Mouse (Mus musculus) bone marrow, adult 2 months (tissue): ENCODE measurements around the gene Pigr.

ENCODE experiments used
- CTCF ChIP-seq: fragments of 200-500 bp; IDR thresholded peaks from 2 replicates; pipeline ENCODE4 v1.5.1; 2011; ENCODE audit warnings: low read length, control low read depth; ENCODE audit not compliant: control insufficient read depth, insufficient read depth
- POLR2A ChIP-seq: fragments of 200-500 bp; IDR thresholded peaks from 2 replicates; pipeline ENCODE4 v1.6.1; 2011; ENCODE audit warnings: low read depth, mild to moderate bottlenecking, control low read depth, low read length, borderline replicate concordance; ENCODE audit not compliant: control insufficient read depth

DNA sequence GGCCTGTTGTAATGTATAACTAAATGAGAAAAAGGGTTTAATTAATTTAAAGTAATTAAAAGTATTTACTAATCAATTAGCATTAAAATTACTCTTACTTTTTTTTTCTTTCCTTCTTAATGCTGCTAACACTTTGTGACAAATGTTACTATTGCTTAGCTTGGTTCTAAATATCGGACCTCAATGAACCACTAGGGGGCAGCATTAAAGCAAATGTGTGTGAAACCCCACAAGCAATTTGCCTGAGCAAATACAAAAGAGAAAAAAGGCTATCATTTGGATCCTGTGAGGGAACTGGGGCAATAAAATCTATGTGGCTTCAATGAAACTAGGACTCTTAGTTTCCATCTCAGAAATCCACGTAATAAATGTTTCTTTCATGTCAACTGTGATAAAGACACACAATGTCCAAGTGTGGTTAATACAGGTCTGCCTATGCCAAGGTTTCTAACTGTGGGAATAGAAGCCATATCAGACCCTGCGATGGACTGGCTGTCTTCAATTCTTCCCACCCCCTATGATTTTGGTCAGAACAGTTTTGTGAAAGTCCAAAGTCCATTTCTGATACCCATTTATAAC, 50.5 kb downstream of the Pigr start:
- TF ChIP-seq CTCF, result no peak
- TF ChIP-seq POLR2A, result no peak
